Mouse (Mus musculus) stomach, embryonic 14.5 days (tissue): Measurements from ENCODE around the gene Rras2. TPM values are rescaled to one million over a fixed set of nuclear protein-coding genes. Genes with fewer than 3 reads are reported as not detected.

Experiments
- ATAC-seq: fragments of 200-750 bp; cut with Nextera tagmentation; 2 replicates; pipeline ENCODE4 v1.8.0; 2017; ENCODE audit warnings: low read depth, moderate TSS enrichment; ENCODE audit not compliant: insufficient number of reproducible peaks, insufficient read depth, low FRiP score
- H3K27ac ChIP-seq: fragments of 300-500 bp; sonication (generic); 2 replicates; pipeline ENCODE4 v1.5.1; 2014; ENCODE audit warnings: mild to moderate bottlenecking, low read length, moderate library complexity, mixed read lengths
- H3K27me3 ChIP-seq: fragments of 300-500 bp; sonication (generic); 2 replicates; pipeline ENCODE4 v1.6.1; 2014; ENCODE audit warnings: low read length, control low read depth, mixed read lengths; ENCODE audit not compliant: control insufficient read depth, insufficient read depth
- H3K36me3 ChIP-seq: fragments of 300-500 bp; sonication (generic); 2 replicates; pipeline ENCODE4 v1.6.1; 2014; ENCODE audit warnings: mild to moderate bottlenecking, control low read depth, low read length, moderate library complexity, mixed read lengths; ENCODE audit not compliant: control insufficient read depth, insufficient read depth
- H3K4me1 ChIP-seq: fragments of 300-500 bp; sonication (generic); 2 replicates; pipeline ENCODE4 v1.6.1; 2014; ENCODE audit warnings: low read length, control low read depth, mixed read lengths; ENCODE audit not compliant: control insufficient read depth, insufficient read depth
- H3K4me2 ChIP-seq: fragments of 300-500 bp; sonication (generic); replicated peaks from 2 replicates; pipeline ENCODE4 v1.6.1; 2014; ENCODE audit warnings: low read depth, low read length, control low read depth
- H3K4me3 ChIP-seq: fragments of 300-500 bp; sonication (generic); 2 replicates; pipeline ENCODE4 v1.5.1; 2014; ENCODE audit warnings: low read depth, low read length, control low read depth
- H3K9ac ChIP-seq: fragments of 300-500 bp; sonication (generic); replicated peaks from 2 replicates; pipeline ENCODE4 v1.6.1; 2014; ENCODE audit warnings: low read depth, mild to moderate bottlenecking, control low read depth, low read length, moderate library complexity, mixed read lengths
- H3K9me3 ChIP-seq: fragments of 300-500 bp; sonication (generic); 2 replicates; pipeline ENCODE4 v1.6.1; 2016; ENCODE audit warnings: low read depth, low read length, control low read depth; ENCODE audit not compliant: control insufficient read depth
- WGBS: fragments of 180-500 bp; shearing (Covaris S2); extraction: QIAGEN DNeasy Blood & Tissue Kit; methylation state at CpG from one replicate; pipeline ENCODE4 v1.1.7; 2014; 5-methylcytosine and 5-hydroxymethylcytosine counted together
- polyA plus RNA-seq: library from polyadenylated mRNA; unstranded; fragments of >200 nt; fragmentation: Nextera tagmentation; extraction: Ambion mirVana; gene quantifications from 2 replicates; pipeline ENCODE4 v1.2.1, GENCODE M21; 2014

Gene Rras2
- polyA plus RNA-seq, 1 experiment from 2014 or later, result 29.4 TPM

- WGBS, result 89% methylated on average over 8 of the region's 8 CpGs
- Histone ChIP-seq H3K27me3 (no peaks in the 10 kb centered on the region), H3K9me3 (no peaks in the 10 kb centered on the region), H3K27ac (no peak overlapping the region), H3K4me1 (no peaks in the 10 kb centered on the region), H3K4me2 (no peak overlapping the region), H3K36me3 (no peaks in the 10 kb centered on the region), H3K4me3 (no peak overlapping the region), H3K9ac (no peak overlapping the region)
- ATAC-seq, result no peak
Observed at GRCm38 (mm10) chr7:114026923-114027322, 90.7 kb downstream of the Rras2 start.

GRCm38 (mm10) chr7:114020704-114021093 is 96.9 kb downstream of the Rras2 start:
- peak overlapping the region; percentile 31 for H3K4me3 ChIP-seq
- ATAC-seq, result no peak
- peak overlapping the region; percentile 52 for H3K4me2 ChIP-seq
- no peak overlapping the region; the same call in 1 of the 2 replicates for H3K9ac ChIP-seq
- H3K27me3 ChIP-seq, result no peaks in the 10 kb centered on the region
- 2% methylated on average over 11 of the region's 11 CpGs for WGBS
- H3K36me3 ChIP-seq, result no peaks in the 10 kb centered on the region
- H3K9me3 ChIP-seq, result no peaks in the 10 kb centered on the region
- H3K4me1 ChIP-seq, result 0 out of 2 replicates have a peak, but pooled peaks cover 4% of the 10 kb centered on the region
- no peak overlapping the region for H3K27ac ChIP-seq

- WGBS, result 9% methylated on average over 11 of the region's 11 CpGs
- no peak for ATAC-seq
- peak overlapping the region; percentile 31 for H3K4me3 ChIP-seq
- peak overlapping the region; percentile 52 for H3K4me2 ChIP-seq
- H3K36me3 ChIP-seq, result no peaks in the 10 kb centered on the region
- H3K9ac ChIP-seq, result no peak overlapping the region; the same call in 1 of the 2 replicates
- H3K27ac ChIP-seq, result no peak overlapping the region
- H3K9me3 ChIP-seq, result no peaks in the 10 kb centered on the region
- no peaks in the 10 kb centered on the region for H3K27me3 ChIP-seq
- H3K4me1 ChIP-seq, result 0 out of 2 replicates have a peak, but pooled peaks cover 4% of the 10 kb centered on the region
Observed at GRCm38 (mm10) chr7:114020057-114020703, 97.4 kb downstream of the Rras2 start.

GRCm38 (mm10) chr7:114018861-114019260 is 98.7 kb downstream of the Rras2 start:
- Histone ChIP-seq H3K27me3 (no peaks in the 10 kb centered on the region), H3K27ac (no peak overlapping the region), H3K4me2 (no peak overlapping the region), H3K36me3 (no peaks in the 10 kb centered on the region), H3K9ac (no peak overlapping the region), H3K4me1 (0 out of 2 replicates have a peak, but pooled peaks cover 4% of the 10 kb centered on the region), H3K9me3 (no peaks in the 10 kb centered on the region), H3K4me3 (no peak overlapping the region)
- 63% methylated on average over 3 of the region's 3 CpGs for WGBS
- ATAC-seq, result no peak

- no peaks in the 10 kb centered on the region for H3K9me3 ChIP-seq
- 0 out of 2 replicates have a peak, but pooled peaks cover 4% of the 10 kb centered on the region for H3K4me1 ChIP-seq
- H3K4me2 ChIP-seq, result no peak overlapping the region
- H3K27ac ChIP-seq, result no peak overlapping the region
- no peak overlapping the region for H3K9ac ChIP-seq
- no peak overlapping the region for H3K4me3 ChIP-seq
- 71% methylated on average over 8 of the region's 8 CpGs for WGBS
- H3K36me3 ChIP-seq, result no peaks in the 10 kb centered on the region
- ATAC-seq, result 0 out of 2 replicates have a peak, but pooled peaks have one; percentile 48
- no peaks in the 10 kb centered on the region for H3K27me3 ChIP-seq
Observed at GRCm38 (mm10) chr7:114016001-114016949, 101.3 kb downstream of the Rras2 start.

GRCm38 (mm10) chr7:114011726-114012443 is 105.7 kb downstream of the Rras2 start:
- no peak for ATAC-seq
- 59% methylated on average over 9 of the region's 9 CpGs for WGBS
- Histone ChIP-seq H3K9me3 (no peaks in the 10 kb centered on the region), H3K9ac (no peak overlapping the region), H3K27me3 (no peaks in the 10 kb centered on the region), H3K4me3 (no peak overlapping the region), H3K27ac (no peak overlapping the region), H3K4me2 (no peak overlapping the region), H3K4me1 (0 out of 2 replicates have a peak, but pooled peaks cover 4% of the 10 kb centered on the region), H3K36me3 (no peaks in the 10 kb centered on the region)

- H3K9me3 ChIP-seq, result no peaks in the 10 kb centered on the region
- H3K27me3 ChIP-seq, result no peaks in the 10 kb centered on the region
- no peaks in the 10 kb centered on the region for H3K36me3 ChIP-seq
- H3K9ac ChIP-seq, result no peak overlapping the region
- no peaks in the 10 kb centered on the region for H3K4me1 ChIP-seq
- H3K27ac ChIP-seq, result no peak overlapping the region
- WGBS, result 67% methylated on average over 5 of the region's 5 CpGs
- no peak overlapping the region for H3K4me3 ChIP-seq
- H3K4me2 ChIP-seq, result no peak overlapping the region
- no peak for ATAC-seq
Observed at GRCm38 (mm10) chr7:114007565-114007964, 110.0 kb downstream of the Rras2 start.

DNA sequence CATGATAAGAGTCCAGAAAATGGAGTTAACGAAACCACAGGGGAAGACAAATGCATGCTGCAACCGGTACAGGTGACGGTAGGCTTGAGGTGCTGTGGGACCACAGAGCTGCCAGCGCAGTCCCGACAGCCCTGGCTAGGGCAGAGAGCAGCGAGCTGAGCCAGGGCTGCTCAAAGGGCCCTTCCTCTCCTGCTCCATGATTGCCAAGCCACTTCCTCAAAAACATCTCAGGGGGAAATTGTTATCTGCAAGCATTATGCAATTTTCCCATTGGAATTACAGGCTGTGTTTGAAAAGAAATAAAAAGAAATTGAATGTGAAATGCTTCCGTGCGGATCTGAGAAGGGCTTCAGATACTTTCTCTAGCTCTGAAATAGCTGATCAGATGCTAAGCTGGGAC is 111.1 kb downstream of the Rras2 start:
- WGBS, result 90% methylated on average over 8 of the region's 8 CpGs
- Histone ChIP-seq H3K4me3 (no peak overlapping the region), H3K4me1 (no peaks in the 10 kb centered on the region), H3K4me2 (no peak overlapping the region), H3K27ac (no peak overlapping the region), H3K36me3 (no peaks in the 10 kb centered on the region), H3K27me3 (no peaks in the 10 kb centered on the region), H3K9ac (no peak overlapping the region), H3K9me3 (no peaks in the 10 kb centered on the region)
- ATAC-seq, result no peak
